Mouse (Mus musculus) spleen, adult 2 months (tissue): ENCODE results near the gene Ssrp1.

Experiments used
- CTCF ChIP-seq: fragments of 200-500 bp; IDR thresholded peaks from 2 replicates; pipeline ENCODE4 v1.5.1; 2011; ENCODE audit warnings: mild to moderate bottlenecking, inconsistent platforms; ENCODE audit not compliant: insufficient read depth, insufficient read length, insufficient replicate concordance; ENCODE audit errors: extremely low read depth
- POLR2A ChIP-seq: fragments of 200-500 bp; IDR thresholded peaks from 2 replicates; pipeline ENCODE4 v1.6.1; 2011; ENCODE audit warnings: low read depth, low read length, inconsistent platforms

- TF ChIP-seq CTCF = no peak
- TF ChIP-seq POLR2A = no peak
Measured at GRCm38 (mm10) chr2:85047081-85047480, 10.0 kb downstream of the Ssrp1 start.
